Mouse (Mus musculus): ENCODE data around the gene Ndufa5.

The Ndufa5 gene

GRCm38 (mm10) chr6:24516197-24516596 is 11.6 kb downstream of the Ndufa5 start:
- DNase-seq = no peak

GRCm38 (mm10) chr6:24514552-24515284 is 13.1 kb downstream of the Ndufa5 start, which contains the start of gene Iqub:
Gene Iqub, minus strand, starts transcription at chr6:24515067.
- peak; percentile 36 to 43 for DNase-seq

GRCm38 (mm10) chr6:24504141-24504540 is 23.7 kb downstream of the Ndufa5 start:
- DNase-seq = no peak

GRCm38 (mm10) chr6:24490341-24490740 is 37.5 kb downstream of the Ndufa5 start:
- no peak for DNase-seq

- DNase-seq = no peak
These were observed 41.3 kb downstream of the Ndufa5 start for GRCm38 (mm10) chr6:24486530-24486929.

- no peak for DNase-seq
These were observed 57.2 kb downstream of the Ndufa5 start for GRCm38 (mm10) chr6:24470571-24471132.

GRCm38 (mm10) chr6:24470135-24470534 is 57.7 kb downstream of the Ndufa5 start:
- no peak for DNase-seq
